Mouse (Mus musculus) megakaryocyte-erythroid progenitor cell, adult 5-6 weeks (primary cell): ENCODE data around the gene Dgkq. TPM values are rescaled to one million over a fixed set of nuclear protein-coding genes. Genes with fewer than 3 reads are reported as not detected.

Experiments used
- ATAC-seq: replicated peaks from 2 replicates; pipeline ENCODE4 v1.8.0; 2016; ENCODE audit warnings: mild to moderate bottlenecking, inconsistent platforms; ENCODE audit not compliant: severe bottlenecking, poor library complexity, low FRiP score, low TSS enrichment
- total RNA-seq, 2 experiments: library from RNA; stranded (forward) in 1 of 2; stranded (reverse) in 1 of 2; fragments of 200-1000, 215-1000 nt in 1 of 2; fragments of >200 nt in 1 of 2; fragmentation: Nextera tagmentation in 1 of 2; gene quantifications; 2 replicates each; pipeline ENCODE4 v1.2.3; 2014 to 2017

Dgkq gene
- total RNA-seq (2014; fragmentation: Nextera tagmentation) (16.3 and 24.7 TPM in 2 replicates), total RNA-seq (2017) (10.5 and 13.0 TPM in 2 replicates)

- ATAC-seq, result peak; percentile 68
Measured at GRCm38 (mm10) chr5:108668977-108669936, at the start of gene Dgkq. Gene Dgkq (minus strand): TSS chr5:108669672.

DNA sequence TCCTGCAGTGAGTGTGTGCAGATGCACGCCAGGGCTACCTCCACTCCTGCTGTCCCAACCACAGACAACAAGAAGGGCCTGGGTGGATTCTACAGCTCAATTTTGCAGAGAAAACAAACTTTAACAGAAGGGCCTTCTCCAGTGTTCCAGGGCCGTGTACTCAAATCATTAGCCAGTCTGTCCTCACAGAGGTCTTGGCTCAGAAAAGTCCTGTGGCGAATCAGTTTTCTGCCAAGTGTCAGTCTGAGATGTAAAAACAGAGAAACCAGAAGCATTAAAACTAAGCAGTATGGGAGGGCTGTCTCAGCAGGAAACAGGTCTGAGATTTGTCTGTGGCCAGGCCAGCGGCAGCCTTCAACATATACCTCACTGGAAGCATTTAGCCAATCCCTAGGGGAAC, 48.6 kb upstream of the Dgkq start:
- ATAC-seq, result no peak

DNA sequence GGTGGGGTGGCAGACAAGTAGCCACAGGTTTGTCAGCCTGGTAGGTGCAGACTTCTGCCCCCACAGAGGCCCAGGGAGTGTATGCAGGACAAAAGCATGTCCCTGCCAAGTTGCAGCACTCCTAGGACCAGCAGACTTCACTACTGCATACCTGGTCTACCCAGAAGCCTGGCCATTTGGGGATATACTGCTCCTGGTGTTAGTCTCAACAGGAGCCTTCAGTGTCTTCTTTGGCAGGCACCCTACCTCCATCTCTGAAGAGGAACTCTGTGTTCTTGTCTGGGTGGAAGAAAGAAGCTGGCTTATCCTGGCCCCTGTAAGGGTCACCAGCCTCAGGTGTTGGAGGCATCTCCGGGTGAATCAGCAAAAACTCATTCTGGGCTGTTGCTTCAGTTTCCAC, 46.5 kb upstream of the Dgkq start:
- no peak for ATAC-seq

GRCm38 (mm10) chr5:108714149-108714548, 44.7 kb upstream of the Dgkq start:
- ATAC-seq, result no peak

DNA sequence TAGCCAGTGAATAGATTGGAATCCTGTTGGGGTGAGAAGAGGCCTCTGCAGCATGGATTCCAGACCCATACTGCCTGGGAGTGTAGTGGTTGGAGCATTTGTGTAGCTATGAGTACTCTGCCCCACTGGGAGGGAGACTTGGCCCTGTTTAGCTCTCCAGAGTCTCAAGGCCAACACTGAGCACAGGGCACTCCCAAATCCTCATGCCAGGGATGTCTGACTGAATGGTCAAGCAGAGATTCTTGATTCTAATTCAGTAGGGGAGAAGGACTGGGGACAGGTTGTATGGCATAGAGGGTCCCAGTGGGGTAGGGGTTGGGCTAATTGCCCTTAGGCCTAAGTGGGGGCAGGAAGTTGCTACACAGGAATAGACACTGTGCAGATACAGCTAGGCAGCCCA, 44.2 kb upstream of the Dgkq start:
- ATAC-seq, result no peak

GRCm38 (mm10) chr5:108713096-108713495, 43.6 kb upstream of the Dgkq start:
- ATAC-seq, result no peak

- ATAC-seq, result no peak
Measured at GRCm38 (mm10) chr5:108711968-108712367, 42.5 kb upstream of the Dgkq start.

- ATAC-seq, result no peak
Measured at GRCm38 (mm10) chr5:108708981-108709731, 39.7 kb upstream of the Dgkq start.

DNA sequence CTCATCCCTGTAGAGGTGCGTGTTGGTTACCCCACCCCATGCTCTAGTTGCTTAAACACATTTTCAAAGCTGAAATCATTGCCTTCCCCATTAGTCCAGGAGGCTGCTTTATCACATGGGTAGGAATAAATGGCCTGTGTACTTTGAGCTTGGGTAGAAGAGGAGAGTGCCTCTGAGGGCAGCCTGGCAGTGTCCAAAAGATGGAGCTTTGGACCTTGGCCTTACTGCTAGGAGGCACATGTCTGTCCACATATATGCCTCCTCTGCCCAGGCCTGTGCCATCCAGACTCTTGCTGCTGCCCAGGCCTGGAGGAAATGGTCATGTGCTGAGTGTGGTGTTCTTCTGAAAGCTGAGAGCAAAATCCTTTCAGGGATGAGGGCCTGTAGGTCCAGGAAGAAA, 38.9 kb upstream of the Dgkq start:
- ATAC-seq, result no peak

DNA sequence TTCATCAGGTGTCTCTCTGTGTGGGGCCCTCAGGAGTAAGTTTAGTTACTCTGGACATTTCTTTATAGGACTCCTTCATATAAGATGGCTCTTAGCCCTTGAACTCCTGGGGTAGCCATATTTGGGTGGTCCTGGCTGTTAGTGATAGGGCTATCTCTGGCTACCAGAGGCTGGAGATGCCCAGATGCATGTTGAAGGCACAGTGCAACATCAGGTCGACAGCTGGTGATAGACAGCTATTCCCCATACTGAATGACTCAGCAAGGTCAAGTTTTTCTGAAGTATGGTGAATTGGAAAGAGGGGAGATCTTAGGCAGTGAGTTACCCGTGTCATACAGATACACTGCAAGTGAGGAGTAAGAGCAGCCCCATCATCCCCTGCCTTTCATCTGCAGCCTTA, 38.3 kb upstream of the Dgkq start:
- peak; percentile 67 for ATAC-seq

GRCm38 (mm10) chr5:108703754-108704626, 34.5 kb upstream of the Dgkq start:
- ATAC-seq, result no peak

DNA sequence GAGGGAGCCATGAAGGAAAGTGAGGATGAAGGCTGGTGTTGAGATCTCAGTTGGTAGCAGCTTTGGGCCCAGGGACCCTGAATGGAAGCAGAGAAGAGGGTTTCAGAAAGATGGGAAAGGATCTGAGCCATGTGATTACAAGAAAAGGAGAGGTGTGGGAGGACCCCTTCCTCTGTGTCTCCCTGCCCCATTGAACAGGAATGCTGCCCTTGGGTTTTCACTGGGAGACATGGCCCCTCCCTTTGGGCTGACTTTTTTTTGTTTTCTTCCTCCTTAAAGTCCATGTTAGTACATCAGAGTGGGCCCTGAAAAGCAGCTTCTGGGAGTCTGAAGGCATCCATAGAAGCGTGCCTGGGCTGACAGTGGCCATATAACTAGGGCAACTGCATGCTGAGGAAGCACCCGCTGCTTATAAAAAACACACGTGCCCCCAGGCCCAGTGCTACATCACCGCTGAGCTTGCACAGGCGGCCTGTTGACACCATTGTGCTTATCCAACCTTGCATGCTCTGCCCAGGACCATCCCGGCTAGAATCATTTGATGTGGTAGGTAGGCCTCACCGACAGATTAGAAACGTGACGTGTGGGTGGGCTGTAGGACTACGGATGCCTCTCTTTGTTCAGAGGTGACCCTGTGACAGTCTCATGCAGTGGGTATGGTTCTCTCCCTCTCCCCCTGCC, 32.0 kb upstream of the Dgkq start:
- no peak for ATAC-seq

DNA sequence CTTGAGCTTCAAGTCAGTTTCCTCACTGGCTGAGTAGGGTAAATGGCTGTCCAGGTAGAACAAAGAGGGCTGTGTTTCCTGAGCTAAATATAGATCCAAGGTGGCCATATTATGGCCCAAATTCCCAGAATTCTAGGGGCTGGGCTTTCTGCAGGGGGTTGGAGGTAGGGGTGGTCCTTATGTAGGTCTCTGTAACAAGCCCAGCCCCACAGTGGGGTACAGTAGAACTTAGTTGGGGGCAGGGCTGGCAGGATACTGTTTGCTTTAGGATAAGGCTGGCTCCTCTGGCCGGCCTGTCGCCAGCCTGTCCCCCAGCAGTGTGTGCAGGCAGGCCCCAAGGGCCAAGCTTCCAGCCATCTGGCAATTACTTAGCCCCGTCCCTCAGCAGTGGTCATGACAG, 30.9 kb upstream of the Dgkq start:
- ATAC-seq, result no peak

GRCm38 (mm10) chr5:108697341-108697753, 27.9 kb upstream of the Dgkq start:
- ATAC-seq, result no peak

DNA sequence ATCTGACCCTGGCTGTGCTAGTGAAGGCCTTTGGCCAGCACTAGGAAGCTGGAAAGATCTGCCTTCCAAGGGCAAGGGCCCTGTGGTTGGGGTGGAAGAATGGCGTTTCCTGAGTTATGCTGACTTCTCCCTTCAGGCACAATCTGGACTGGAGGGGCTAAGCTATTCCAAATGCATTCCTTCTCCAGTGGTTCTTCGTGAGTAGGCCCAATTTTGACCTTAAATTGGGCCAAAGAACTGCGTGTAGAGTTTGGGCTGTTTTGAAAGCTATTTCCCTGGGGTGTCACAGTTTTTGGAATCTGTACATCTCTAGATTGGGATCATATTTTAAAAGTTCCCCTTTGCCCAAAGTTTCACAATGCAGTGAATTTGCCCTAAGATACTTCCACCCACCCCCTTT, 27.1 kb upstream of the Dgkq start:
- no peak for ATAC-seq

DNA sequence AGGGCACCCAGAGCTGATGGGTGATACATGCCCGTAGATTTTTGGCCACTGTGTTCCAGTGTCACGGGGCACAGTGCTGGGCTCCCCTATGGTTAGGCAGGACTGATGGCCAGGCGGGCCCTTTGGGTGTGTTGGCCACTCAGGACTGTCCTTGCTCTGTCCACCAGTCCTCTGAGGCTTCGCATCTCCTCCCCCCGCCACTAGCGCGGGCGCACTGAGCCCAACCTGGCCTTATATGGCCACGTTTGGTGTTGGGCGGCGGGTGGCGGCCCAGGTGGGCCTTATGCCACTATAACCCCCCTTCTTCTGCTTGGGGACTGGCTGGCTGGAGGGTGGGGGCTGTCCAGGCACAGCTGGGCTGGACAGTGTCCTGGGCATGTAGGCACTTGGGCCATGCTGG, 26.4 kb upstream of the Dgkq start:
- ATAC-seq, result no peak

GRCm38 (mm10) chr5:108694352-108695261, 25.1 kb upstream of the Dgkq start:
- peak; percentile 56 for ATAC-seq

- ATAC-seq, result peak; percentile 78
Measured at GRCm38 (mm10) chr5:108693872-108694288, 24.4 kb upstream of the Dgkq start.
